Mouse (Mus musculus) lung, postnatal 0 days (tissue): Measurements from ENCODE around the gene Golph3. TPM values are rescaled to one million over a fixed set of nuclear protein-coding genes. Genes with fewer than 3 reads are reported as not detected.

ENCODE experiments used
- ATAC-seq: fragments of 200-750 bp; cut with Nextera tagmentation; 2 replicates; pipeline ENCODE4 v1.8.0; 2017; ENCODE audit warnings: moderate library complexity
- DNase-seq: peaks from one replicate; pipeline ENCODE4 v3.0.0-alpha.2; 2016; ENCODE audit warnings: low spot score
- H3K27ac ChIP-seq: fragments of 300-500 bp; sonication (generic); 2 replicates; pipeline ENCODE4 v1.5.1; 2014; ENCODE audit warnings: antibody characterized with exemption, mild to moderate bottlenecking, low read length, mixed read lengths
- H3K27me3 ChIP-seq: fragments of 300-500 bp; sonication (generic); replicated peaks from 2 replicates; pipeline ENCODE4 v1.6.1; 2014; ENCODE audit warnings: low read length, mixed read lengths; ENCODE audit not compliant: insufficient read depth
- H3K36me3 ChIP-seq: fragments of 300-500 bp; sonication (generic); 2 replicates; pipeline ENCODE4 v1.6.1; 2014; ENCODE audit warnings: low read length, mixed read lengths; ENCODE audit not compliant: insufficient read depth
- H3K4me1 ChIP-seq: fragments of 300-500 bp; sonication (generic); 2 replicates; pipeline ENCODE4 v1.6.1; 2014; ENCODE audit warnings: antibody characterized with exemption, low read depth, low read length, mixed read lengths; ENCODE audit not compliant: insufficient read depth
- H3K4me2 ChIP-seq: fragments of 300-500 bp; sonication (generic); replicated peaks from 2 replicates; pipeline ENCODE4 v1.6.1; 2014; ENCODE audit warnings: low read depth, mild to moderate bottlenecking, low read length, moderate library complexity, mixed read lengths
- H3K4me3 ChIP-seq: fragments of 300-500 bp; sonication (generic); 2 replicates; pipeline ENCODE4 v1.5.1; 2014; ENCODE audit warnings: low read depth, low read length
- H3K9ac ChIP-seq: fragments of 300-500 bp; sonication (generic); replicated peaks from 2 replicates; pipeline ENCODE4 v1.6.1; 2014; ENCODE audit warnings: low read depth, mild to moderate bottlenecking
- H3K9me3 ChIP-seq: fragments of 300-500 bp; sonication (generic); 2 replicates; pipeline ENCODE4 v1.6.1; 2016; ENCODE audit warnings: low read length, mixed read lengths
- CTCF ChIP-seq: IDR thresholded peaks from 2 replicates; pipeline ENCODE4 v1.5.1; 2016; ENCODE audit warnings: antibody characterized with exemption, mild to moderate bottlenecking
- EP300 ChIP-seq: IDR thresholded peaks from 2 replicates; pipeline ENCODE4 v1.6.1; 2016; ENCODE audit warnings: antibody characterized with exemption, mild to moderate bottlenecking, control low read depth
- WGBS: fragments of 180-500 bp; shearing (Covaris S2); extraction: QIAGEN DNeasy Blood & Tissue Kit; methylation state at CpG from one replicate; pipeline ENCODE4 v1.1.7; 2014; 5-methylcytosine and 5-hydroxymethylcytosine counted together
- polyA plus RNA-seq: library from polyadenylated mRNA; unstranded; fragments of >200 nt; fragmentation: Nextera tagmentation; extraction: Ambion mirVana; gene quantifications from 2 replicates; pipeline ENCODE4 v1.2.1, GENCODE M21; 2015

Golph3 gene
- polyA plus RNA-seq, 1 experiment from 2014 or later = 79.4 TPM

DNA sequence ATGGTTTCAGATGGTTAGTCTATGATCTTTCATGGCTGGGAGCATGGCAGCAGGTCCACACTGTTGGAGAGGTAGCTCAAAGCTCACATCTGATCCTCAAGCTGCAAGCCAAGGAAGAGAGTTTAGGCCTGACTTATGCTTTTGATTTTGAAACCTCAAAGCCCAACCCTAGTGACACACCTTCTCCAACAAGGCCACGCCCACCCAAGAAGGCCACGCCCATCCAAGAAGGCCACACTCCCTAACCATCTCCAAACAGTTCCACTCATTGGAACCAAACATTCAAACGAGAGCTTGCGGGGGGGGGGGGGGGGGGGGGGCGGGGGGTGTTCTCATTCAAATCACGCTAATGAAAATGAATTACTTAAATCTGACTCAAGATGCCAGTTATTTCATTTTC lies 19.5 kb upstream of the Golph3 start:
- no peak overlapping the region for H3K4me3 ChIP-seq
- H3K4me2 ChIP-seq = no peak overlapping the region
- no peak for TF ChIP-seq CTCF
- no peak for TF ChIP-seq EP300
- no peaks in the 10 kb centered on the region for H3K27me3 ChIP-seq
- H3K27ac ChIP-seq = no peak overlapping the region
- no peak for DNase-seq
- no peaks in the 10 kb centered on the region for H3K36me3 ChIP-seq
- peaks cover 3% of the 10 kb centered on the region; the same call in 1 of the 2 replicates for H3K4me1 ChIP-seq
- no peak overlapping the region for H3K9ac ChIP-seq
- H3K9me3 ChIP-seq = no peaks in the 10 kb centered on the region
- ATAC-seq = no peak
- WGBS = 65% methylated on average over 5 of the region's 6 CpGs

DNA sequence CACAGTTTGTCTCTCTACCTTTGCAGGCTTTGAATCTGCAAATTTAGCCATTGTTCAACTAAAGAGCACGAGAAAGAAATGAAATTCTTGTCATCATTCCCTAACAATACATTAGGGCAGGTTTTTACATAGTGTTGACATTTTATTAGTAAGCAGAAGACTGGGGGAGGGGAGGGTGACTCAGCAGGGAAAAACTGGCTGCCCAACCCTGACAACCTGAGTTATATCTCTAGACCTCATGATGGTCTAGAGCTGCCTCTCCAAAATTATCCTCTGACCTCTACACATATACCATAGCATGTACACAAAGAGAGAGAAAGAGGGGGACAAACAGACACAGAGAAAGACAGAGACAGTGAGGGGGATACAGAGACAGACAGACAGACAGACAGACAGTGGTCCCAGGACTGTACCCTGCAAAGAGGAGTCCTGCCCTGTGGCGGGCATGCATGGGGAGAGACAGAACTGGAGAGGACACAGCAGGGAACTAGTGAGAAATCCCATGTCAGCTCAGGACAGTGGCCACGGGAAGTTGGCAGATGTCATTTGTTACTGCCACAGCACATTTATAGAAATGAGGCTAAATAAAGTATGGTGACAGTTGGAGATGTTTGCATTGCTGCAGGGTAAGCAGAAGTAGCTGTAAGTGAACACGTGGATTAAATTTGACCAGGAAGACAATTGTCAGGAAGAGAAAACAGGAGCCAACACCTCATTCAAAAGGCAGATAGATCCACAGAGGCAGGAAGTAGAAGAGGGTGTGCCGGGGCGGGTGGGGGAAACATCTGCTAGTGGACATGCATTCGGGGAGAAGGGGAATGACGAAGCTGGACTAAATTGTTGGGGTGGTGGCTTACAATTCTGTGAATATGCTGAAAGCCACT lies 14.8 kb upstream of the Golph3 start:
- WGBS = 24% methylated on average over 8 of the region's 8 CpGs
- Histone ChIP-seq H3K36me3 (no peaks in the 10 kb centered on the region), H3K9ac (no peak overlapping the region), H3K27ac (no peak overlapping the region), H3K4me3 (no peak overlapping the region), H3K4me2 (no peak overlapping the region), H3K27me3 (no peaks in the 10 kb centered on the region), H3K9me3 (no peaks in the 10 kb centered on the region), H3K4me1 (peaks cover 3% of the 10 kb centered on the region; the same call in 1 of the 2 replicates)
- TF ChIP-seq EP300 (no peak), CTCF (no peak)
- DNase-seq = peak; percentile 36
- peak; percentile 30; the same call in 1 of the 2 replicates for ATAC-seq

DNA sequence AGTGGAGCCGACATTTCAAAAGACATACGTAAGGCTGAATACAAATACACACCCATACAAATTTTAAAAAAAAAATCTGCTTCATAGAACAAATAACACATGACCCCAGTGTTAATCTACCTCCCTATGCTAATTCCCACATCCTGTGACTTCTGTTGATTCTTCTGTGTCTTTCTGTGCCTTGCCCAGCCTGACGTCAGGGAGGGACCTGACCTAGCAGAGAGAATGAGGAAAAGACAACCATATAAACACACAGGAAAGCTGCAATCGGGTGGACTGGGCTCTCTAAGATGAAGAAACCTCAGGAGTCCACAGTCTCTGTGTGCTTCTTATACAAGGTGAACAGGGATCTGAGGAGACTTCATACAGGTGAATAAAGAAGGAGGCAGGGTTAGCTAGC lies 14.1 kb upstream of the Golph3 start:
- Histone ChIP-seq H3K4me2 (no peak overlapping the region), H3K4me1 (peaks cover 3% of the 10 kb centered on the region; the same call in 1 of the 2 replicates), H3K9ac (no peak overlapping the region), H3K27me3 (no peaks in the 10 kb centered on the region), H3K4me3 (no peak overlapping the region), H3K36me3 (no peaks in the 10 kb centered on the region), H3K27ac (no peak overlapping the region), H3K9me3 (no peaks in the 10 kb centered on the region)
- WGBS = 41% methylated on average over 4 of the region's 4 CpGs
- no peak for DNase-seq
- no peak for TF ChIP-seq CTCF
- ATAC-seq = peak; percentile 12; the same call in 1 of the 2 replicates

DNA sequence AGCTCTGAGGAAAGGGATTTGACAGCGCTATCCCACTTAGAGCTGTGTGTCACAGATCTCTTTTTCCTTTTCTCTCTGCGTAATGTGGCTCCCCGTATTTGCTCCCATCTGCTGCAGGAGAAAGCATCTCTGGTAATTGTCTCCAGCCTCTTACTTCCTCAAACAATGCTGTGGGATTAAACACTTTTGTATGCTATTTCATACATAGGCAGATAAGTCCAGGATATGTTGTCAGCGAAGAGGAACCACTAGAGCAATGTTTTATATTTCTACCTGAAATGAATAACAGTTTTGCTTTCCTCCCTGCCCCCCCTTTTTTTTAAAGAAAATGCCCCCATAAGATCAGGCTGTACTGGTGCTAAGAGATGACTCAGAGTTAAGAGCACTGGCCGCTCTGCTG lies 12.7 kb upstream of the Golph3 start:
- Histone ChIP-seq H3K9me3 (no peaks in the 10 kb centered on the region), H3K4me1 (peaks cover 3% of the 10 kb centered on the region; the same call in 1 of the 2 replicates), H3K27me3 (no peaks in the 10 kb centered on the region), H3K4me2 (no peak overlapping the region), H3K9ac (no peak overlapping the region), H3K4me3 (no peak overlapping the region), H3K36me3 (no peaks in the 10 kb centered on the region), H3K27ac (no peak overlapping the region)
- no peak for ATAC-seq
- DNase-seq = no peak
- no peak for TF ChIP-seq CTCF
- TF ChIP-seq EP300 = no peak
- 93% methylated on average over 5 of the region's 5 CpGs for WGBS

DNA sequence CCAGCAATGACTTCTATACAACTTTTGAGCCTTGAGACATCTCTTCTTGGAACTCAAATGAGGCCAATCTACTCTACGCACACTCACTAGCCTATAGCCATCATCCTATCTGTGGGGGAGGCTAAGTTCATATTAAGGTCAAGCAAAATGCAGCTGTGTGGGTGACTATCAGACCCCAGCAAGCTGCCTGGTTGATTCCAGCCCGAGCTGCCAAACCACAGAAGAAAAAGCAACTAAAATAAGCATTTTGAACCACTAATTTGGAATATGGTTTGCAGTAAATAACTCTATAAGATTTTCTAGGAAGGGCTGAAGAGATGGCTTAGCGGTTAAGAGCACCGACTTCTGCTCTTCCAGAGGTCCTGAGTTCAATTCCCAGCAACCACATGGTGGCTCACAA lies 10.6 kb upstream of the Golph3 start:
- TF ChIP-seq EP300 (no peak), CTCF (no peak)
- no peak overlapping the region for H3K9ac ChIP-seq
- DNase-seq (no peak), ATAC-seq (no peak)
- H3K27me3 ChIP-seq = no peaks in the 10 kb centered on the region
- no peak overlapping the region for H3K4me3 ChIP-seq
- H3K4me2 ChIP-seq = no peak overlapping the region
- H3K36me3 ChIP-seq = no peaks in the 10 kb centered on the region
- WGBS = 78% methylated on average over 4 of the region's 4 CpGs
- H3K9me3 ChIP-seq = no peaks in the 10 kb centered on the region
- H3K27ac ChIP-seq = no peak overlapping the region
- H3K4me1 ChIP-seq = peaks cover 3% of the 10 kb centered on the region; the same call in 1 of the 2 replicates

DNA sequence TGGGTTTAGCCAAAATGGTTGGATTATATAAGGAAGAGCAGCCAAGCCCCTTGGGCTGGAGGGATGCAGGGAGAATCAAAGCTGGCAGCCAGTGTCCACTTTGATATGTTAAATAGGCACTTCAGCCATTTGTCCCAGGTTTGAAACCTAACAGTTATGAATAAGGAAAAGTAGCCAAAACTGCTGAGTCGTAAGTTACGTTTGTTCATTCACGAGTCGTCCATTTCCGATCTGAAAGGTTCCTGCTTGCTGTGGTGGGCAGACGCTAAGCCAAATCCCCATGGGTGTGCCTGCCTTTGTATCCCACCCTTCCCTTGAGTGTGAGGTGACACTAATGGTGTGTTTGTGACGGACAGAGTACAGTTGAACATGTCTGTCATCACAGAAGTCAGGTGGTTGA lies 9.8 kb upstream of the Golph3 start:
- Histone ChIP-seq H3K27me3 (no peaks in the 10 kb centered on the region), H3K27ac (no peak overlapping the region), H3K9me3 (no peaks in the 10 kb centered on the region), H3K4me2 (no peak overlapping the region), H3K36me3 (no peaks in the 10 kb centered on the region), H3K4me3 (no peak overlapping the region), H3K9ac (no peak overlapping the region), H3K4me1 (peaks cover 2% of the 10 kb centered on the region; the same call in 1 of the 2 replicates)
- 71% methylated on average over 7 of the region's 7 CpGs for WGBS
- no peak for TF ChIP-seq CTCF
- DNase-seq (no peak), ATAC-seq (no peak)
